Mouse (Mus musculus): ENCODE measurements at regions not wholly inside any gene's neighbourhood (a gene's known extent, or its start where the extent isn't known, plus 50 kb on each side); places are given as distances from the start of the nearest gene placed in this dataset.
A peak's percentile ranks its signal among the peaks of the same experiment; 100 is the strongest.
"Not testable (repeated sequence)": the region's sequence is repeated elsewhere in the genome, so short reads cannot be mapped to it uniquely, and the experiment has no call there.

DNA sequence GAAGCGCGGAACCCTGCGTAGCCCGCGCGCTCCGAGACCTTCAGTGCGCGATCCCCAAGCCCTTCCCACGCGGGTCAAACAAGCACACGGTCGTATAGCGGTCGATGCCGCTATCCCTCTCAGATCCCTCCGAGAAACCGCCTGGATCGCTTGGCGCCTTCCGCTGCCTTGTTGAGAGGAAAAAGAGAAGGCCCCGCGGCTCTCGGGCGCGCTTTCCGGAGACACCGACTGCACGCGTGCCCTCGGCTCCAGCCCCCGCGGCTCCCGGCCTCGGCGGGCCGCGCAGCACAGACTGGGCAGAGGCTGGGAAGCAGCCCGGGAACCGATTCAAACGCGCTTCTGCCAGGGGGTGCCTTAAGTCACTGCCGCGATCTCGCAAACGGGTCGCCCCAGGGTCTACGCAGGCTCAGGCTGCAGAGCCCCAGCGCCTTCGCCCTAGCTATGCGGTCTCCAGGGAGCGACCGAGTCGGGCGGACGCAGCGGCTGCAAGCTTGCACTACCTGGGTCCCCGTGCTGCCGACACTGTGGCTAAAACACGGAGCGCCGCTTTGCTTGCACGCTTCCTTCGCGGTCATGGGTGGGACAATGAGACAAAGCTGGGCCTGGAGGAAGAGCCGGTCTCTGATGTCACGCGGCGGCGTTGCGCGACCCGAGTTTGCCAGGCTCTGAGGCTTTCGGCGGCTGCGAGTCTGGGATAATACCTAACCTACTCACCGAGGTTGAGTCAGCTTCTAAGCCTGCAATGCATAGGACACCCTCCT, 87.3 kb downstream of the Crisp4 start:
- peak; percentile 65 for DNase-seq (ENCODE audit: low spot score)

DNA sequence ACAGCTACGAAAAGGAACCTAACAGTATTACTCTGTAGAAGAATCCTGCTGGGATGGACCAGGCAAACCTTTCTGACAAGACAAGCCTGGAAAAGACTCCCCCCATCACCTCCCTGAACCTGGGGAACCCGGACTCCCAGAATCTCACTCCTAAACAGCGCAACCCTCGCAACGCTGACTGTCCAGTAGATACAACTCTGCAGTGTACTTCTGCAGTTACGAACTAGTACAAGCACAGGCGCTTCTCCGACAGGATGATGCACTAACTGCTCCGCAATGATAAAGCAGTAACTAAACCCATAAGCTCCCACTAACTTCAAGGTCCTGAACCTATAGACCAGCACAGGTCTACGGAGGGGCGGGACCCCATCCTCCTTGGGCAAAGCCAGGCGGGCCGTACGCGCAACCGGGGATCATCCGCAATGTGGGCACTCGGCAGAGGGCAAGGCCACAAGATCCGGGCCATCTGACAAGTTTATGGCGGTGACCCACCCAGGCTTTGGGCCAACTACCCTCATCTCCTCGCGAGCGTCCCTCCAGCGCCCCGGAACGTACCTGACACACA, 88.0 kb downstream of the Crisp4 start:
- peak; percentile 62 for DNase-seq (ENCODE audit: low spot score)

DNA sequence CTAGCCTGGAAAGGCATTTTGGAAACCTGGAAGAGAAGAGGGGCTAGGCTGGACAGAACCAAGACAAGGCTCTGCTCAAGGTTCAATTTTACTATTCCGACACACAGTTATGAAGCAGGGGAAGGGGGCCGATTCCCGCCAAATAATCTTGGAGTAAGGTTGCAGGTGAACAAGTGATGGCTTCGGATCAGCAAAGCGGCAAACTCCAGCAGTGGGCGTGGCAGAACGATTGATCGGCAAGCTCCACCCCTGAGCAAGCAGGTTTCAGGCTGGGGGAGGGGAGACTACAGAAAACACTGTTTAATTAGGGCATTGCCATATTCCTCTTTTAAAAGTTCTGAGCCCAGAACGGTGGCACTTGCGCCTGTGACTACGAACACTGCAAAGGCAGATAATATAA, 88.7 kb downstream of the Crisp4 start:
- DNase-seq (ENCODE audit: low spot score) = peak; percentile 17

DNA sequence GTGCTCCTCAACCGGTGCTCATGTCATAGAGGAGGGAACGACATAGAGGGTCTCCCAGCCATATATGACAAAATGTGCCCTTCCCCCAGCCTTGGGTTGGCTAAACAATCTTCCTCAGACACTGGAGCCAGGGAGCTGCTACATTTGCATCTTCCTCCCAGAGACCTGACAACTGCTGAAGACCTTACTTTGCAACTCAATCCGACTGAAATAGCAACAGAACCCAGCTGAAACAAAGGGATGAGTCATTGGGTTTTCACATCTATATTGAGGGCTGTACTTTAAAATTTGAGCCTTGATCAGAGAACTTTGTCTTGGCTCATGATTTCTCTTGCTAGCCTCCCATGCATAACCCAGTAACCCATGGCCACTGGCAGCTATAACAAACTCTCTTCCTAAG, 115.5 kb downstream of the Crisp4 start:
- DNase-seq (ENCODE audit: low spot score) = no peak

DNA sequence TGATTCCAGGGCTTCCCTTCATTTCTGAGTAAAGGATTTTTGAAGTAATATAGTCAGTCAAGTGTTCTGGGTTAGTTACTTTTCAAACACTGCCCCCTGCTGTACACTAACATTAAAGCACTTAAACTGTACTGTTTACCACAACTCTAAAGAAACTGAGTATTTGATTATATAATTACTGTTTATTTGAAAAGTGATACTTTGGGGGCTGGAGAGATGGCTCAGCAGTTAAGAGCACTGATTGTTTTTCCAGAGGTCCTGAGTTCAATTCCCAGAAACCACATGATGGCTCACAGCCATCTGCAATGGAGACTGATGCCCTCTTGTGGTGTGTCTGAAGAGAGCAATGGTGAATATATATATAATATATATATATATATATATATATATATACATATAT, 132.8 kb downstream of the Crisp4 start:
- DNase-seq (ENCODE audit: low spot score) = peak; percentile 67

DNA sequence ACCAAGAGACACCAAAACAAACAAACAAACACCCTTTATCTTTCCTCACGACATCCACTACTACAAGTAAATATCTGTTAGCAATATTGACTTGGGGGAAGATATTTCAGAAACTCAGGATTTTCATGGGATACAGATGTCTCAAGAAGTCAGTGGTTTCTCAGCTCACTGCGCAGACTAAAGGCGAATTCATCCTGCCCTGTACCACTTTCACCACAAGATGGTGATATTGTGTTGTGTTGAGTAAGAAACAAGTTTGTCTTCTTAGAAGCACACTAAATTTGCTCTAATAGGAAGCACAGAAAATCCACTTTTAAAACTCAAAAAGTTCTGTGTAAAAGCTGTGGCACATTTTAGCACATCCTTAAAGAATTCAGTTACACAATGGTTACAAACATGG, 165.1 kb downstream of the Crisp4 start:
- DNase-seq (ENCODE audit: low spot score) = peak; percentile 81

DNA sequence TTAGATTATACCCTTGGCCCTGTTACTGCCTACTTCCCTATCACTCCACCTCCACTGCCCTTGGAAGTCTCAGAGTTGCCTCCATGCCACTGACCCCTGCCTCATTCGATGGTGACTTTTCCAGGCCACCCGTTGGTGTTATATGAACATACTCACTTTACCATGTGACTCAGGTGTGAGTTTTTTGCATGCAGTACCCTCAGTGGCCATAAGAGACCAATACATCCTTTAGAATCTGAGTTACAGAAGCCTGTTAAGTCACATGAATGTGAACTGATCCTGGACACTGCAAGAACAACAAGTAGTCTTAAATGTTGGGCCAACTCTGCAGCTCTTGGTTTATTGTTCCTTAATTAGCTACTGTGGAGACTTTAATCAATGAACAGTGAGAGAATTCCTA, 167.6 kb downstream of the Crisp4 start:
- no peak for DNase-seq (ENCODE audit: low spot score)

DNA sequence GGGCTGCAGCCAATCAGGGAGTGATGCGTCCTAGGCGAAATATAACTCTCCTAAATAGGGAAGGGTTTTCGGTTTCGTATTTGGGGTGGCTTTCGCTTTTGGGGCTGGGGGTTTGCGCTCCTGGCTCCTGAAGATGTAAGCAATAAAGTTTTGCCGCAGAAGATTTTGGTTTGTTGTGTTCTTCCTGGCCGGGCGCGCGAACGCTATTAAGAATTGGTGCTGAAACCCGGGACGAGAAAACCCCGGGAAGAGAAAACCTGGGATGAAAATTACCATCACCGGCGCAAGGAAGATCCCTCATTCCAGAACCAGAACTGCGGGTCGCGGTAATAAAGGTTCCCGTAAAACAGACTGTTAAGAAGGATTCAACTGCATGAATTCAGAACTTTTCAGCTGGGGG, 188.8 kb downstream of the Crisp4 start:
- DNase-seq (ENCODE audit: low spot score) = not testable (repeated sequence)

DNA sequence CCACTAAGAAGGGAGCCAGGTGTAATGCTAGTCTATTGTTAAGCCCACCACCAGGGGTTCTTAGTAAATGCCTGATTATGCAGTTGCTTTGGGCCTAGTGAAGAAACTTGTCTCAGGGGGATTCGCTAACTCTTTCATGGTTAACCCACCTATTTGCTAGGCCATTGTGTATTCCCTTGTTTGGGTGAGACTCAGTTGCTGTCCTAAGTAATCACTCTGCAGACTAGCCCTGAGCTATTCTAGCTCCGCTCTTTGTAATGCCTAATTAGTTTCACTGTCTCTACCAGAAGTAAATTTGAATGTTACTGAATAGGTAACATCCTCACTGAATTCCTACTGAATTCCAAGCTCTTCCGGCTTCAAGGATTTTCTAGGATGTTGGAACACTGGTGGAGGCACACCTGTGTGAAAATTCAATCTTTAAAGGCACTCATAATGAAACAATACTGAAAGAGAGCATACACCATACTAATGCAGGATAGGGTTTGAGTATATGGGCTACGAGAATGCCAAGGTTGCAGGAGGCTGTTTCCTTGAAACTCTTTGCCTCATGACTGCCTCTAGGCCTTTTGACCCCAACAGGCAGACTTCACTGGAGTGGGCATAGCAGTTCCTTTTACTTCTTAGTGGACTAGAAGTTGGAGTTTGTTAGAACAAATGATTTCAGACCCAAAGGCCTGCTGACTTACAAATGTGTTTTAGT, 213.4 kb downstream of the Crisp4 start:
- not testable (repeated sequence) for DNase-seq (ENCODE audit: low spot score)
